Mouse (Mus musculus) brain, embryonic 14.5 days (tissue): ENCODE data around the gene Dlg4.
"Not testable (repeated sequence)": the region's sequence is repeated elsewhere in the genome, so short reads cannot be mapped to it uniquely, and the experiment has no call there.

Source experiments
- CTCF ChIP-seq: fragments of 200-500 bp; IDR thresholded peaks from 2 replicates; pipeline ENCODE4 v1.5.1; 2012; ENCODE audit warnings: inconsistent platforms, mild to moderate bottlenecking, moderate library complexity, borderline replicate concordance; ENCODE audit not compliant: insufficient read depth, insufficient read length; ENCODE audit errors: extremely low read depth
- POLR2A ChIP-seq: fragments of 200-500 bp; IDR thresholded peaks from 2 replicates; pipeline ENCODE4 v1.6.1; 2012; ENCODE audit warnings: mild to moderate bottlenecking, inconsistent platforms, borderline replicate concordance; ENCODE audit not compliant: poor library complexity, insufficient read depth, insufficient read length, severe bottlenecking; ENCODE audit errors: extremely low read depth

GRCm38 (mm10) chr11:70070603-70071002 lies 53.9 kb downstream of the Dlg4 start:
- TF ChIP-seq CTCF, POLR2A: not testable (repeated sequence)
